Mouse (Mus musculus): Measurements from ENCODE around the gene Aadacl3.

- TF ChIP-seq CEBPB (IDR thresholded peaks at IDR 0.05; ENCODE audit: insufficient read depth, poor library complexity, severe bottlenecking) = no peak
- no peak for TF ChIP-seq POLR2A (IDR thresholded peaks at IDR 0.05; ENCODE audit: insufficient read length, low read depth)
- no peak for TF ChIP-seq E2F4 (IDR thresholded peaks at IDR 0.05; ENCODE audit: insufficient read depth)
- no peak for TF ChIP-seq MAX (IDR thresholded peaks at IDR 0.05; ENCODE audit: low read depth)
Observed at GRCm38 (mm10) chr4:144506518-144506917, 43.0 kb upstream of the Aadacl3 start.
